Mouse (Mus musculus) cerebellum, adult (tissue): ENCODE data around the gene Npsr1.

ENCODE experiments used
- ATAC-seq: cut with Nextera tagmentation; 2 replicates; pipeline ENCODE4 v1.9.2; 2017; ENCODE audit warnings: mild to moderate bottlenecking, moderate library complexity, mixed read lengths; ENCODE audit not compliant: insufficient number of reproducible peaks, low FRiP score, low TSS enrichment

Npsr1 gene

DNA sequence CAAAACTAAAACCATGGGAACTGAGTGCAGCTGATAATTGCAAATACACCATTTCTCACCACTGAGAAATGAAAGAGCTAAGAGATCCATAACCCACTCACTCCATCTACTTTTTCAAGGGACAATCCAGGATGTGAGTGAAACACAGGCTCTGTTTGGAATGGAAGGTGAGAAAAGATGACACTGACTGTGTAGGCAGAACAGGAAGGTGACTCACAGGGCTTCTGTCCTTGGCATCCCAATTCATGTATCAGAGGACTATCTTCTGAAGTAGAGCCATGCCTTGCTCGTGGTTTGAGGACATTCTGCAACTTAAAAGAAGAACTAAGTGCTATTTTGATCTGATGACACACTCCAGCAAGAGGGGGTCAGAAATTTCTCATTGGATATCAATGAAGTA lies 119.9 kb downstream of the Npsr1 start:
- no peak for ATAC-seq

DNA sequence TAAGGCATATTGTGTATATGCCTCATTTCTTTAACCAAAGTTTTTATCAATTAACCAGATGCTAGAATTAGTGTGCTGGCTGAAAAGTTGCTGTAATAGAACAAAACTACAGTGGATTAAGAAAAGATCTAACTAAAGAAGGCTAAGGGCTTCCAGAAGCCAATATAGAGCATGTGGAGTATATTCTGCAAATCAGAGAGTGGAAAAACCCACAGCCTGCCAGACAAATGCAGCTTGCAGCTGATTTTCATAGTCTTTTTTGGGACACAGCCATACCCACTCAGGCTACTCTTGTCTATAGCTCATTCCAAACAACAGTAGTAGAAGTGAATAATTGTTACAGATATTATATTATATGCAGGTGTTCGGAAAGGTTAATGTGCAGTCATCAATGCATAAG lies 138.7 kb downstream of the Npsr1 start:
- no peak for ATAC-seq

DNA sequence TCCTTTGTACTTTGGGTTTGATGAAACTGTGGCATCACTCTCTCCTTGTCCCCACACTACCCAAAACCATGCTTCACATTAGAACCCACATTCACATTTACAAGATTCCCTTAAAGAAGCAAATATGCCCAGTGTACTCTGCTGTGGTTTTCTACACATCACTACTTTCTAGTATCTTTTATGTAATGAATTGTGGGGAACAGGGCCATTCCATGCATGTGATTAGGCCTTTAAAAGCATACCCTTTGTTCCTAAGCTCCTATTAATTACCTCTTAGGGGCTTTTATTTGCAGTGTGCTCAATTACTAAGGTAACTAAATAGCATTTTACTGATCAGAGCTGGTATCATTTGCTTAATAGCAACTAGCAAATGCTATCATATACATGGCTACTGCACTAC lies 149.8 kb downstream of the Npsr1 start:
- ATAC-seq = no peak

DNA sequence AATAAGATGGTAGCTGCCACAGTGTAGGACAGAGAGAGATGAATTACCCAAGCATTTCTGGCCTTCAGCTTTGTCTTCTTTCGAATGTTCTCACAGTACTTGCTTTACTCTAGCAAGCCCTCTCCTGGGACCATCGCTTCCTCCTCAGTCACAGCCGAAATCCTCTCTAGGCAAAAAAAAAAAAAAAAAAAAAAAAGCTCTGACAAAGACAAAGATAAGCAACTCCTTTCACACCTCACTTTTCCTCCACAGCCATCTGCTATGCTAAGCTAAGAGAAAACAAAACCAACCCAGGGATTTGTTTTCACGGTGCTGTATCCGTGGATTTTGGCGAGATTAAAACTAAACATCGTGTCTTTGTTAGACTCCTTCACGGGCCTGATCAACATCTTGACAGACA lies 156.4 kb downstream of the Npsr1 start:
- no peak for ATAC-seq

DNA sequence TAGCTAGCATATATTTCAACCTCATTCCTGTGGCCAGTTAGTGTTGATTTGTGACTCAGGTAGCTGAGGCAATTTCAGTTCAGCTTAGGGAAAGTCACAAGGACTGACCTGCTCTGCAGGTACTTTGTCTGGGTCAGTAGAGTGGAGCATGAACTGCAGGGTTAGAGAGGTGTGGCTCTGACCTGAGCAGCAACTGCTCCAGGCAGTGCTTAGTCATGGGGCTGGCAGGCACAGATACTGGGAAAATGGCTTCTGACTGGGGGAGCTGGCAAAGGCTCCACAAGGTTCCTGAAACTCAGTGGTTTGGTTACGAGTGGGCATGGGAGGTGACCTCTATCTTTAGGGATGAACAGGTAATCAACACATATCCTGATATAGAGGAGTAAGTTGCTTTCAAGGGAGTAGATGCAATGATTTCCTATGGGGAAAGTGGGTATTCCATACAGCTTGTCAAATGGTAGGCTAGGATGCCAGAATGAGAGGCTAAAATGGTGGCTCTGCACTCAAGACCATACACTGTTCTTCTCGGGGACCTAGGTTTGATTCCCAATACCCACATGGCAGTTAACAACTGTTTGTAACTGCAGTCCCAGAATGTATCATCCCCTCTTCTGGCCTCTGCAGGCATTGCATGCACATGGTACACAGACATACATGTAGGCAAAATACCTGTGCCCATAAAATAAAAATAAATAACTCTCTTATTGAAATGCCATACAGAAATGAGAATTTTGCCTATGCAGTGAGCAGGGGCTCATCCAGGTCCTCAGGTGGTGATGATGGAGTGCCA lies 182.9 kb downstream of the Npsr1 start:
- ATAC-seq = no peak

DNA sequence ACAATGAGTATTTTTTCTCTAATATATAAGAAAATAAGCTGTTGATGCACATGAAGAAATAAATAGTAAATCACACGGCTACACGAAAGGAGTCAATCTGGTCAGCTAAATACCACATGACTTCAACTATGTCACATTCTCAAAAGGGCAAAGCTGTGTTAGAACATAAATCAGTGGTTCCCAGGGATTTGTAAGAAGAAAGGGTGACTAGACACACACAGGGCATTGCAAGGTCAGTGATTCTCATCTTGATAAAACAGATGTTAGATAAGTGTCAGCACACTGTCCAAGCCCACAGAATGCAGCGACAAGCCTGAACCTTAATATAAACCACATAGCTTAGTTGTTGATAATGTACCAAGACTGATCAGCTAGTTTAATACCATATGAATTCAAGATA lies 184.8 kb downstream of the Npsr1 start:
- ATAC-seq = no peak

DNA sequence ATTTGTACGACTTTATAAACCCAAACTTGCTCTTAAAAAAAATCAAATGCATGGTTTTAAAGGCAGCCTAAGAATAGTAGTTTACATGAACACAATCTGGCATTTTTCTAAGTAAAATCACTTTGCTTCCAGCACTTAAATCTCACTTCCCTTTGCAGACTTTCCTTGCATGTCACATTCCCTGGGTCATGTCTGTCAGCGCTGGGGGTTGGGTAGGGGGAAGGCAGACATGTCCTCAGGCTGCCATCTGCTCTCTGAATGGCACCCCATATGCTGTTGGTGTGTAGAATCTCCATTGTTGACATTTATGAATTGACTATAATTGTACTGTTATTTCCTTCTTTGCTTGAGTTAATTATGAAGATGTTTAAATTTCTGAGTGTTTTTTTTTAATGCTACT lies 185.3 kb downstream of the Npsr1 start:
- ATAC-seq = no peak

DNA sequence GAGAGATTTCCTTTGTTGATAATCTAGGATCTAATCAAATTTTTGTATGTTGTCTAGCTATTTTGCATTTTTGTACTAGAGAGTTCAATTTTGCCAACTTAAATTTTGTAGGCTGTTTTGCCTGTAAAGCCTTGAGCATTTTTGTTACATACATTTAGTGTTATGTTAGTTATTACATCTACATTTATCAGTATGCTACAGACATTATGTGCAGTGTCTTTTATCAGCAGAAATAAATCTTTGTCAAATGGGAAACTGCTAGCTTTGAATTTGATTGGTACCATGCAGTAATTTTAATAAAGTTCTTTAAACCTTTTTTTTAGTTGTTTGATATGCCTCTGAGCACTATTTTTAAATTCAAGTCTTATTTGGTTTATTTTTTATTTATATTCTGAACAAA lies 185.7 kb downstream of the Npsr1 start:
- no peak for ATAC-seq

DNA sequence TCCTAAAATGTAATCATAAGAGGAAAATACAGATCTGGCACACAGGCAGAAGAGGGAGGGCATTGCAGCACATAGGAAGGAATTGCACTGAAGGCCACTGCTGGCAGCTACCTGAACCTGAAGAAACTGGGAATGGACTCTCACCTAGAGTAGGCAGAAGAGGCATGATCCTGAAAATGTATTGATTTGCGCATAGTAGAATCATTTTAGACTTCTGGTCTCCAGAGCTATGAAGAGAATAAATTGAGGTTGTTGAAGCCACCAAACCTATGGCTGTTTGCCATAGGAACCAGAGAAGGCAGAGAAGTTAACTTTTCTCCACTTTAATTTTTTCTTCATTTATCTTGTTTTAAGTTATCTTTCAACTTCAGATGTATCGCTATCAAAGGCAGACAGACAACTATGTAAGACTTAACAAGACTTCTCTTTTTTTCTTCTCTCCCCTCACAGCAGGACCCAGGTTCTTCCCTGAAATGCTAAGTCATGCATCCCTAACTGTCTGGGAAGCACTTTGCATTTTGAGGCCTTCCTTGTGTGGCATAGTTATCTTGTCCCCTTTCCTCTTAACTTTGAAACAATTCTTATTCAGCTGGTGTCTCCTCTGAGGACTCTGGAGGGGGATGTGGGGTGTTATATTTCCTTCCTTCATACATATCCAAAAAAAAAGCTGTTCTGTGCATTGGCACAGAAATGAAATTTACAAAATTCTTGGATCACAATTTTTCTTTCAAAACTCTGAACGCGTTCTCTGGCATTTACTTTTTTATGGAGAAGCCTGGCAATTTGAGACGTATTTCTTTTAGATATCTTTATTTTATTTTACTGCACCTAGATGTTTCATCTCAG lies 186.7 kb downstream of the Npsr1 start:
- ATAC-seq = no peak

DNA sequence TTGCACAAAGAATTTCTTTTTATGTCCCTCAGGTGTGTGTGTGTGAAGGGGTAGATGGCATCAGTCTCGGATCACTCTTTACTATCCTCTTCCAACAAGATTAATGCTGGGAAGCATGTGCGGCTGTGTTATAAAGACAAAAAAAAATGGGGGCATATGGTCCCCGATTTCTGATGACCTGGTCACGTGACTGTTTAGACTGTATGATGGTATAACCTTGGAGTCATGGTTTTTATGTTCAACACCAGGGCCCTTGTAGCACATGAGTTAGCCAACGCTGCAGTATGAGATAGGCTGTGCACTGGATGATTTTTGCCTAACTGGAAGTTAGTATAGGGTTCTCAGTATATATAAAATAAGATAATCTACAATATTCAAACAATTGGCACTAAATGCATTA lies 187.6 kb downstream of the Npsr1 start:
- ATAC-seq = no peak

DNA sequence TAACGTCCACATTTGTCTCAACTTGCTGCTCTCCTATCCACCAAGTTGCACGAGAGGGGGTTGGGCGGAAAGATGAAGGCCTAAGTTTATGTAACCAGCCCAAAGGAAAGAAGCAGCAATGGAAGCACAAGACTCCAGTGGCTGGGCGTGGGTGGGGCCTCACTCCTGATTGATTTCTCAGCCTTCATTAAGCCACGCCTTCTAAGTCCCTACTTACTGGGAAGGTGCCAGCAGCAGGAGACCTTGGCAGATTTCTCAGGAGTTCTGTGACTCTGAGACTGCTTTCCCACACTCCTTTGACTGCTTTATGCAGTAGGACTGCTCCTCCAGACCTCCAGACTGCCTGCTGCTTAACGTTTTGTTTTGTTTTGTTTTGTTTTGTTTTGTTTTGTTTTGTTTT lies 193.6 kb downstream of the Npsr1 start:
- ATAC-seq = no peak

DNA sequence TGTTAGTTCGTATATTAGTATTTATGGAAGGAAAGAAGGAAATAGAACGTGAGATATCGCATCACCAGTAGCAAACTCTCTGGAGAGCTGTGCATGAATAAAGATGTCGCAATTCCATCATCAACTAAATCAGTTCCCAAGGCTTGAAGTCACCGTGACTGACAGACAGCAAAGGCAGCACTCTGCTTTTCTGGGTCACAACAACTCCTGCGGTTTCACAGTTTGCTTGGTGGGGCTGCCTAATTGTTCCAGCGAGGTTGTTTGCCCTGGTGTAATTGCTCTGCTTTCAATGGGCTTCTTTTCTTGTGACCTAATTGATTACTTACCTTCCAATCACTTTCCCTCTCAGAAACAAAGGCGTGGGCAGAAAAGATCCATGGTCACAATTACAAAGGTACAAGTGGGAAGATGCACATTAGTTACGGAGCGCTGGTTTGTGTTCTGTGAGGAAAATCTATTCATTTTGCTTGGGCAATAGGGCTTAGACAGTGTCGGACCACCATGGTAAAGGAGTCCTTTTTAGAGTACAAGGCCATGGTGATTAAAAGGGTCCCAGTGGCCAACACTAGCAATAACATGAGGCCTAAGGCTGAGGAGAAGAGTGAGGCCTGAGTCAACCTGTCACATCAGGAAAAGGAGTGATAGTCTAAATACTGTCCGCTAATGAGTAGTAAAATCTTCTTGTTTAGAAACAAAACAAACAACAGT lies 195.6 kb downstream of the Npsr1 start:
- no peak for ATAC-seq

DNA sequence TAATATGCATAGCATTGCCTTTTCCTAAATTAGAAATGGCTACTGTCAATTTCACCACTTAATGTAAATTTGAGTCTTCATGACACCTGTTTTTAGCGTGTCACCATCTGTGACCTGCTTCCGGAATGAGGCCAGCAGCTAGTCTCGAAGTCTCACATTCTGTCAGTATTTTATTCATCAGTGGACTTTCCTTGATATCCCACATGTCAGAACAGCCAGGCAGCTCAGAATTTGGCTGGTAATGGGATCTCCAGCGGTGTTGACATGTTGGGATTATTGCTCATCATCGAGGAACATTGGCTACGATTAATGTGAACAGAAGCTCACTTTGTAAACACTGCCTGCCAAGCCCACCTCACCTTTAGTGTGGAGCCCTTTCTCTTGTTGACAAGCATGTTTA lies 205.1 kb downstream of the Npsr1 start:
- no peak for ATAC-seq

DNA sequence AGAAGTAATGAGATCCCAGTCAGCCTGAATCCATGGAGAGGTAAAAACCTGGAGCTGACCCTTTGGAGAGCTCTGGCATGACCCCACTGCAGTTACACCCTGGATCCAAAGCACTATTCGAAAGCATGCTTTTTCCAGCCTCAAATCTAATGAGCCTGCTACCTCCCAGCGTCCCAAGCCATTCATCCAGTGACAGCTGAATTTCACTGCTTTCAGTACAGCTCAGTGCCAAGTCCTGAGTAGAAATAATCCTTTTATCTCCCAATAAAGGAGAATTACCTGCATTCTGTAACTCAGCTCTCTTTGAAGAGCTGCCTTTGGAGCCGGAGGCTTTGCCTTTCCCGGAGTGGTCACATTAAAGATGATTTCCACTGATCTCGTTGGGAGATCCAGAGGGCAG lies 209.2 kb downstream of the Npsr1 start:
- ATAC-seq = no peak

DNA sequence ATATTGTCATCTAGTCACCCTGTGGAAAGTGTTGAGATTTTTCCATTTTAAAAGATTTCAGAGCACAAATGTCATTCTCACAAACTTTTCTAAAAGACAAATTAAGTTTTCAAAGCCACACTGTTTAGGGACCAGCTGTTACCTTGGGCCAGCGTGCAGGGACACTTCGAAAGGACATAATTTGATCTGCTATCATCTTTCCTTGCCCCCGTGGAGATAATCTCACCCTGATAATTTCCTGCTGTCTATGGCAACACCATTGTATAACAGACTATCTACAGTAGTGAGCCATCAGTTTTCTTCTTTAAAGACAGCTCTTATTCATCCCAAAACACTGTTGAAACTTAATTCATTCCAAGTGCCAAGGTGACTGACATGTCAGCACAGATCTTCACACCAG lies 209.6 kb downstream of the Npsr1 start:
- no peak for ATAC-seq

DNA sequence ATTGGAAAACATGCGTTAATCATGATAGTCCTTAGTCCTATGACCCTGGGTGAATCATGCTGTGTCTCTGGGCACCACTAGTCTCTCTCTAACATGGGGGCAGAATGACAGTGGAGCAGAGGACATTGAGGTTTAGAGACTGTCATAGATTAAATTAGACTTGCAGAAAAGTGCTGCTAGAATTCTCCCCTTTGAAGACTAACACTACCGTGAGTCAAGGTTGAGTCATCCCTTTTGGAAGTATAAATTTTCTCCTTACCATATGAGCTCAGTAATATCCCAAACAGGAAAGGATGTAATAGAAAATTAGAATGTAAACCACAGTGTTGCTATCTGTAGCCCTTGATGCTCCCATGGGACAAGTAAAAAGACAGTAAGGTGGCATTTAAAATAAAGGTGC lies 218.0 kb downstream of the Npsr1 start:
- no peak for ATAC-seq

DNA sequence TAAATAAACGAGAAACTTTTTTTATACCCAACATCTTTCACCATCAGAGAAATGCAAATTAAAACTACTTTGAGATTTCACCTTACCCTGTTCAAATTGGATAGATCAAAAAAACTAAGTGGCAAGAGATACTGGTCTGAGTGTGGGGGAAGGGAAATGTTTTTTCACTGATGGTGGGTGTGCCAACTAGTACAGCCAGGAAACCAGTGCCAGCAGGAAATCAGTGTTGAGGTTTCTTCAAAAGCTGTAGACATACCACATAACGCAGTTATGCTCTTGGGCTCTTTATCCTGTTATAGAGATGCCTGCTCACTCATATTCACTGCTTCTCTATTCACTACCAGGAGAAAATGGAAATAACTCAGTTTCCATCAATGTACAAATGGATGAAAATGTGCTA lies 233.9 kb downstream of the Npsr1 start:
- ATAC-seq = no peak

DNA sequence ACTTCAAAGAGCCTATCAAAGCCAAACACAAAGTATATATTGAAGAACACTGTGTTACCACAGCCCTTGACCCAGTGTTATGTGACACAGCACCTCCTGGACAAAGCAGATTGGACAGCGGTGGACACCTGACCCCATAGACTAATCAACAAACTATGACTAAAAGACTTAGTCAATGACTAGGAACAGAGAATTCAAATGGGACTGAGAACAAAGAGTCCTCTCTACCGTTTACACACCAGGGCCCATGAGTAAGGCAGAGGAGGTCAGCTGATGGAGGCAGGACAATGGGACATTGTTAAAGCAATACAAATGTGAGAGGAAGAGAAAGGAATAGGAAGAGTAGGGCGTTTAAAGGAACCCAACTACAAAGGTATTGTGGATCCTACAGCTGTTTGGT lies 243.5 kb downstream of the Npsr1 start:
- no peak for ATAC-seq

DNA sequence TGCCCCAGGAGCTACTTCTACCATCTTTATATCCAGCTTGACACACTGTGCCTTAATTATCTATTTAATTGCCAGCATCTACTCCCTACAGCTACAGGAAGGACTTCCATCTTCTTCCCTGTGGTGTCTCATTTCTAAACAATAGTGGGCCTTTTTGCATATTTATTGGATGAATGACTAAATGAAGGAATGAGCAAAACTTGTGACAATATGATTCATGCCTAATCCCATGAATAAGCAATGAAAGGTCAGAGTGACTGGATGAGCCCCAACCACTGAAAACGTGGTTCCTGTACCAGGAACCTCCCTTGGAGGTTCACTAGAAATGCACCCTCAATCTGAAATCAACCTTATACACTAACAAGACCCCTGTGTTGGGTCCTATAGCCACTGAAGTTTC lies 249.2 kb downstream of the Npsr1 start:
- ATAC-seq = no peak

DNA sequence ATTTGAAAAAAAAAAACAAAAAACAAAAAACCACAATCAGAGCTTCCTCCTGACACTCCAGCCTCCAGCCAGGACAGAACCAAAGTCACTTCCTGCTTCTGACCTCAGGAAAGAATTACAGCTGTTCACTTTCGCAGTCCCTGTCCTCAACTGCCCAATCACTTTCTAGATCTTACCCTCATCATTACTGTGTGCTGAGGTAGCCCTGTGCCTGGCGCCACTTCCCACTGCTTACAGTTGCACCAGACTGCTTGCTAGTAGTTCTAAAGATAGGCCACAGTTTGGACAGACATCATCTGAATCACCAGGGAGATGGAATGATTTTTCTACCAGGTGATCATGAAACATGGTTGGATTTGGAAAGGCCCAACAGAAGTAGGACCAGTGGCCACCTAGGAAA lies 251.7 kb downstream of the Npsr1 start:
- no peak for ATAC-seq

DNA sequence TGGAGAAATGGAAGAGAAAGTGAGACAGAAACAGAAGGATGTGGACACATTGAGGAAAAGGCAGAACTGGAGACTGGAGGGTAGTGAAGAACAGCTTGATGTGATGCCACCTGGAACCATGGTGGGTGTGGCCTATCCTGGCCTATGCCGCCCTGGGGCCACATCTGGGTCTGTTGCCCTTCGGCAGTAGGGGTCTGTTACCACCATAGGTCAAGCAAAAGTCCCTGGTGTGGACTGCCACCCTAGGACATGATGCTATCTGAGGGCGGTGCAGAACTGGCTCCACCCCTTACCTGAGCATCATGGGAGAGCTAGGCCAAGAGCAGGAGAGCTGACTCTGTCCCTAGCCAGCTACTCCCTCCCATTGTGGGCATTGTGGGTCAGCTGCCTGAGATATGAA lies 253.6 kb downstream of the Npsr1 start:
- ATAC-seq = no peak
